Mouse (Mus musculus) T-cell, adult 2 months (primary cell): ENCODE measurements around the gene Gtf2ird2.

ENCODE experiments used
- DNase-seq: peaks from one replicate; pipeline ENCODE4 v3.0.0; 2022; ENCODE audit warnings: low spot score

Gtf2ird2 gene

GRCm38 (mm10) chr5:134183880-134184808 lies at the start of gene Gtf2ird2:
TSS of gene Gtf2ird2 (plus strand) at chr5:134184019.
- peak; percentile 99 for DNase-seq

GRCm38 (mm10) chr5:134136022-134136421 lies 47.8 kb upstream of the Gtf2ird2 start:
- DNase-seq, result no peak

DNA sequence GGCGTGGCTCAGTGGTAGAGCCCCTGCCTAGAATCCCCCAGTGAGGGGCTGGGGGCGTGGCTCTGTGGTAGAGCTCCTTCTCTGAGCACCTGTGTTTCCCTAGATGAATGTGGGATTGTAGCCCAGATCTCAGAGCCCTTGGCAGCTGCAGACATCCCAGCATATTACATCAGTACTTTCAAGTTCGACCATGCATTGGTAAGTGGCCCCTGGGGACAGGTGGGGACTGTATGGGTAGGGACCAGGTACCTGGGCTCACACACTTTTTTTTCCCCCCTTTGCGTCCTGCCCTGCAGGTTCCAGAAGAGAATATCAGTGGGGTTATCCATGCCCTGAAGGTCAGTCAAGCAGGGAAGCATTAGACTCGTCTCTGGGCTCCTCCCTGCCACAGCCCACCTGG lies 45.9 kb upstream of the Gtf2ird2 start:
- DNase-seq, result no peak

DNA sequence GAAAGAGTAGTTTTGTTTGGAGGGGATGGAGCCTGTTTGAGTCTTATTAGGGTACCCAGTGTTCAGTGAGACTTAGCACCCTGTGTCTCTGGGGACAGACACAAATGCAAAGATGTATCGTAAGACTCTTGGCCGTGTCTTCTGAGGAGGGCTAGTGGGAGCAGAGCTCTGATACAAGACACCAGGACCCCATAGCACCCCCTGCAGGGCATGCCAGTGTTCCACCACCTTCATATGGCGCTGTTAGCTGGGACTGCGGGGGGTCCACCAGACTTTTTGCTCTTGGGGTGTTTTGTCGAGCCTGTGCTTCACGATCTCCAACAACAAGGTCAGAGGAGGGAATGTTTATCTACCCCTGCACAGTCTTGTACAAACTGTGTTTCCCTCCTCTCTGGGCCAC lies 44.4 kb upstream of the Gtf2ird2 start:
- DNase-seq, result no peak

DNA sequence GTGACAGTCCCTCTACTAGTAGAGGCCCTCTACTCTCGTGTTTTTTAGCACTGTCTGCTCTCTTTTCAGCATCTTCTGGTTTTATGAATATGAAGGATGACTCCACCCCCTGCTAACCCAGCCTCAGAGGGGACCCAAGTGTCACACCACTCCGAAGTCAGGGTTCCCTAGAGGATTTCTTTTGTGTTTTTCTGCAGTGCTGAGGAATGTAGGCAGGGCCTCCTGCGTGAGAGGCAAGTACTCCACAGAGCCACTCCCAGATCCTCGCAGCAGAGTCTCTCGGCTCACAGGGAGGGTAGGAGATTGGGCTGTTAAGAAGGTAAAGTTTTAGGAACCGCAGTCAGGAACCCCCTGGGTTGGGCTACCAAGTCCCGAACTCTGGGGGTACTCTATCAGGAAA lies 42.6 kb upstream of the Gtf2ird2 start:
- DNase-seq, result no peak

- DNase-seq, result no peak
Measured at GRCm38 (mm10) chr5:134142381-134142780, 41.4 kb upstream of the Gtf2ird2 start.

DNA sequence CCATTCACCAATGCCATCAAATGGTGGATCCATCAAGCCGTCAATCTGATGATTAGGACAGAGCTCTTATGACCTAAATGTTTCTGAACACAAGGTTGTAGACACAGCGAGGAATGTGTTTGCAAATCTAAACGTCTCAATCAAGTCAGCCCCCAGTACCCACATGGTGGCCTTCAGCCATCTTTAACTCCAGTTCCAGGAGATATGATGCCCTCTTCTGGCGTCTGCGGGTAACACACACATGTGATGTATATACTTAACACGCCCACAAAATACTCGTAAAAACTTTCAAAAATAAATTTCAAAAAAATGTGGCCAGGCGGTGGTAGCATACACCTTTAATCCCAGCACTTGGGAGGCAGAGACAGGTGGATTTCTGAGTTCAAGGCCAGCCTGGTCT lies 38.8 kb upstream of the Gtf2ird2 start:
- DNase-seq, result no peak

- DNase-seq, result no peak
Measured at GRCm38 (mm10) chr5:134147194-134147753, 36.5 kb upstream of the Gtf2ird2 start.

GRCm38 (mm10) chr5:134148153-134148552 lies 35.7 kb upstream of the Gtf2ird2 start:
- DNase-seq, result no peak

- DNase-seq, result no peak
Measured at GRCm38 (mm10) chr5:134151895-134152294, 31.9 kb upstream of the Gtf2ird2 start.

GRCm38 (mm10) chr5:134155916-134156466 lies 27.8 kb upstream of the Gtf2ird2 start:
- DNase-seq, result no peak

GRCm38 (mm10) chr5:134164688-134165087 lies 19.1 kb upstream of the Gtf2ird2 start:
- DNase-seq, result no peak

DNA sequence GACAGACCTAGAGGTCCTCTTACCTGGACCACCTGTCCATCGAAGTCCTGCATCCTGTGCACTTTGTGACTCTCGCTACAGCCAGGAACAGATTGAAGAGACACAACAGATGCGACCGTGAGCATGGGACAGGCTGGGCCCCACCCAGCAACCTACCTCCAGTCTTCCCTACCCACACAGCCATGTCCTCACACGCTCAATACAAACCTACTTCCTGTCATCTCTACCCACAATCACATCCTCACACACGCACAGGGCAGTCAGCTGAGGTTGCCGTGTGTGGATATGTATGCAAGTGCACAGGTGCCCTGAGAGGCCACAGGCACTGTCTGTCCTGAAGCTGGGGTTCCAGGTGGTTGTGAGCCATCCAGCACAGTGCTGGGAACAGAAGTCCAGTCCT lies 17.2 kb upstream of the Gtf2ird2 start:
- DNase-seq, result peak; percentile 66

DNA sequence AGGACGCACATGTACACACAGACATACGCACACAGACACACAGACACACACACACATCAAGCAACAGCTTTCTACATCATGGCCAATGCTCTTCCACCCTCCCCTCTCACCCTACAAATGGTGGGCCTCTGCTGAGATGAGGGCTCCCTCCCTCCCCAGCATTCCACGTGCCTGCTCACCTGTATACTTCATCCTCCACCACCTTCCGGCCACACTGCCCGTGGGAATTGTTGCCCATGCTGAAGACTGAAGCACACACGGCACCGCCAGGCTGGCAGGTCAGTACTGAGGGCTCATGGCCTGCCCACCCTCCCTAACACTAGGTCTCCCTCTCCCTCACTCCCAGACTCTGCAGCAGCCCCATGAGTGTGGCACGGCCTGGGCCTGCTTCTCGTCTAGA lies 15.8 kb upstream of the Gtf2ird2 start:
- no peak for DNase-seq

DNA sequence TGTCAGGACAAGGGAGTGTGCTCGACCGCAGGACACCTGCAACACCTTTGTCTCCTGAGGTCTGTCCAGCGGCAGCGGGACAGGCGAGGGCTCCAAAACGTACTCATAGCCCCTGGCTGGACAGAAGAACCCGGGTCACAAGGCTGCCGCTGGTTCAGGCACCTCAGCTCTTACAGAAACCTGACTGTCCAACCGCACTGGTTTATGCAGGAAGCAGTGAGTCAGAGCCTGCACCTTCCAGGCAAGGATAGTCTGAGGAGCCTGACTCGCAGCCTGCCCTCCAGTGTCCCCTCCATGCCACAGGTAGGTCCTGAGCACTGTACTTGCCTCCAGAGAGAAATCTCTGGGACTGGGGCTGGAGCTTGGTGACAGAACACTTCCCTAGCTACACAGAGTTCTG lies 14.6 kb upstream of the Gtf2ird2 start:
- no peak for DNase-seq

DNA sequence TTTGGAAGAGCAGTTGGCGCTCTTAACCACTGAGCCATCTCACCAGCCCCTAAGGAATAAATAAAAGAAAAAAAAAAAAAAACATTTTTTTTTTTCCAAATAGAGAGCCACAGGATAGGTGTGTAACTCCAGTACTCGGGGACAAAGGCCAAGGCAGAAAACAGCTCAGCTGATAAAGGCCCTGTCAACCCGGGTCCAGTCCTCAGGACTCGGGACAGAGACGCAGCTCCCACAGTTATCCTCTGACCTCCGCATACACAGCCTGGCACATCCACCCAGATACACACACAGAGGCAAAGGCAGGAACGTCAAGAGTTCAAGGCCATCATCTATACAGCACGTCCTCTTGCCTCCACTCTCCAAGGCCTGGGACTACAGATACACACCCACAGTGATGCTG lies 13.7 kb upstream of the Gtf2ird2 start:
- no peak for DNase-seq

DNA sequence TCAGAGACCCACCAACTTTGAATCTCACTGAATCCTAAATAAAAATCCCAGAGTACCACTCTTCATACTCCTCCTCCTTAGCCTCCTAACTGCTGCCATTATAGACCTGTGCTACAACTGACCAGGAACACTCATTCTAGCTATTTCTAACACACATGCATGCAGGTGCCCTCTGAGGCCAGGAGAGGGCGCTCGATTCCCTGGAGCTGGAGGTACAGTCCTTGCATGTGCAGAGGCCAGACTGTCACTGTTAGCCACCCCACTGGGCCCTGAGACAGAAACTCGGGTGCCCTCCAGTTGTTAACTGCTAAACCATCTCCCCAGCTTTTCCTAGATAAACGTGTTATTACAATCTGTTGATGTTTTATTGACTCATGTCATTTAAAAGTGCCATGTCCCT lies 10.6 kb upstream of the Gtf2ird2 start:
- peak; percentile 39 for DNase-seq

- DNase-seq, result no peak
Measured at GRCm38 (mm10) chr5:134175696-134176095, 8.1 kb upstream of the Gtf2ird2 start.

- peak; percentile 81 for DNase-seq
Measured at GRCm38 (mm10) chr5:134176169-134176881, 7.5 kb upstream of the Gtf2ird2 start, which contains the start of gene Rcc1l. TSS of gene Rcc1l (minus strand) at chr5:134176774.

DNA sequence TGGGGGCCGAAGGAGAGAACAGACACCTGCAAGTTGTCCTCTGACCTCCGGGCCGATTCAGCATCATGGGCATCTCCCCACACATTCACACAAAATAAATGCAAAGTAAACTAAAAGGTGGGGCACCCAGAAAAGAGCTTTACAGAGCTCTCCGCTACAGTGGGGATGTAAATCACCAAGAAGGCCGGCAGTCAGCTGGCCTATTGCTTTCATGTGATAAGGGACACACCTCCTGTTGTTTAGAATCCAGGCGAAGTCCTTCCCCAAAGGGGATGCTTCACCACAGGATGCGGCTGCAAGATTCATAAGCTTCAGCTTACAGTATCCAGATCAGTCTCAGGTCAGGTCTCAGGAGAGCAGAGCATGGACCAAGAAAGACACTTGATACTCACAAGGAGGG lies 5.3 kb upstream of the Gtf2ird2 start:
- DNase-seq, result no peak

DNA sequence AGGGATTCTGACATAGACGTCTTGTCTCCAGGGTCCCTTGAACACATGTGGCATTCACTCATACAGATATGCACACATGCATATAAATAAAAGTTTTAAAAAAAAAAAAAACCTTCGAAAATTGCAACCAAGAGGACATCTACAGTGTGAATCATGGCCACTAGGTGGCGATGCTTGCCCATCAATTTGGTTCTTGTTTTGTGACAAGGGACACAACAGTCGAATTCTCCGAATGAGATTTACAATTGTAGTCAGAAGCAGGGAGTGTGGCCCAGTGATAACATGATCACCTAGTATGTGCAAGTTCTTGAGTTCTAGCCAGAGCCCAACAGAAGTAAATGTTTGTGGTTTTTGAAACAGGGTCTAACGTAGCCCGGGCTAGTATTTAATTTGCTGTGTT lies 3.9 kb upstream of the Gtf2ird2 start:
- peak; percentile 83 for DNase-seq

DNA sequence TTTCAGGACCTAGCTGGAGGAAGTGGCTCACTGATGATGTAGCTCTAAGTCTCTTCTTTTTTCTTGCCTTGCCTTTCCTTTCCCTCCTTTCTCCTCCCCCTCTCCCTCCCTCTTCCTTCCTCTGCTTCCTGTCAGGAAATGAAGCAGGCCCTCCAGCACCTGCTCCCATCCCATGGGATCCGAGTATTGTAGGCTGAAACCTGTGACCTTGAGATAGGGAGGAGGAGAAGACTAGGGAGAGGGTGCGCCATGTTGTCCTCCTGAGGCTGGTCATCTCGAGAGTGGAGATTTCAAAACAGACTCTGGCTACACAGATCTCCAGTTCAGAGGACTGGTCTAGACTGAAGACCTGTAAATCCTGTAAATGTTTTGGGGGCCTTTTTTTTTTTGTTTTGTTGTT lies 1.6 kb upstream of the Gtf2ird2 start:
- no peak for DNase-seq

DNA sequence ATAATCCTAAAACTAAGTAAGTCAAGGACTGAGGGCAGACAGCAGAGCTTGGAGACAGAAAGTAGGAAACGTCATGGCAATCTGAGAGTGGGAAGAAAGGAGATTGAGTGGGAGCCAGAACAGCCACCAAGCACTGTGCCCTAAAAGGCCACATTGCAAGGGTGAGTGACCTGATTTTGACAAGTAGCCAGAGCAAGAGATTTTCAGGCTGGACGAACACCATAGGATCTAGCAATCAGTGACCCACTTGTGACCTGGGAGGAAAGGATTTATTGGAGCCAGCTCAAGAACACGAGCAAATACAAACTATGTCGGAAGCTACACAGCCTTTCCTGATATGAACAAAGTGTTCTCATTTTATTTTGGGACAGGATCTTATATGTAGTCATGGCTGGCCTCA lies 1.1 kb upstream of the Gtf2ird2 start:
- DNase-seq, result no peak
